Mouse (Mus musculus) lung, embryonic 15.5 days (tissue): ENCODE measurements around the gene Cnpy4. TPM values are rescaled to one million over a fixed set of nuclear protein-coding genes. Genes with fewer than 3 reads are reported as not detected.

Source experiments
- ATAC-seq: fragments of 200-750 bp; cut with Nextera tagmentation; 2 replicates; pipeline ENCODE4 v1.8.0; 2017; ENCODE audit warnings: moderate number of reproducible peaks, borderline replicate concordance; ENCODE audit not compliant: low FRiP score, low TSS enrichment; ENCODE audit errors: extremely low read depth
- H3K27ac ChIP-seq: fragments of 300-500 bp; sonication (generic); 2 replicates; pipeline ENCODE4 v1.5.1; 2015; ENCODE audit warnings: moderate library complexity, mild to moderate bottlenecking, inconsistent platforms
- H3K27me3 ChIP-seq: fragments of 300-500 bp; sonication (generic); 2 replicates; pipeline ENCODE4 v1.6.1; 2015; ENCODE audit warnings: inconsistent platforms
- H3K36me3 ChIP-seq: fragments of 300-500 bp; sonication (generic); 2 replicates; pipeline ENCODE4 v1.6.1; 2015; ENCODE audit warnings: inconsistent platforms
- H3K4me1 ChIP-seq: fragments of 300-500 bp; sonication (generic); 2 replicates; pipeline ENCODE4 v1.6.1; 2015; ENCODE audit warnings: inconsistent platforms
- H3K4me2 ChIP-seq: fragments of 300-500 bp; sonication (generic); 2 replicates; pipeline ENCODE4 v1.6.1; 2015; ENCODE audit warnings: inconsistent platforms, mild to moderate bottlenecking, moderate library complexity
- H3K4me3 ChIP-seq: fragments of 300-500 bp; sonication (generic); 2 replicates; pipeline ENCODE4 v1.5.1; 2015; ENCODE audit warnings: mild to moderate bottlenecking, inconsistent platforms
- H3K9ac ChIP-seq: fragments of 300-500 bp; sonication (generic); 2 replicates; pipeline ENCODE4 v1.6.1; 2015; ENCODE audit warnings: inconsistent platforms
- H3K9me3 ChIP-seq: fragments of 300-500 bp; sonication (generic); 2 replicates; pipeline ENCODE4 v1.6.1; 2016; ENCODE audit warnings: inconsistent platforms
- WGBS: fragments of 180-500 bp; shearing (Covaris S2); methylation state at CpG from one replicate; pipeline ENCODE4 v1.1.7; 2015; 5-methylcytosine and 5-hydroxymethylcytosine counted together
- polyA plus RNA-seq: library from polyadenylated mRNA; unstranded; fragments of >200 nt; fragmentation: Nextera tagmentation; extraction: Ambion mirVana; gene quantifications from 2 replicates; pipeline ENCODE4 v1.2.1, GENCODE M21; 2015

The Cnpy4 gene
- polyA plus RNA-seq, 1 experiment from 2014 or later: 63.5 TPM

DNA sequence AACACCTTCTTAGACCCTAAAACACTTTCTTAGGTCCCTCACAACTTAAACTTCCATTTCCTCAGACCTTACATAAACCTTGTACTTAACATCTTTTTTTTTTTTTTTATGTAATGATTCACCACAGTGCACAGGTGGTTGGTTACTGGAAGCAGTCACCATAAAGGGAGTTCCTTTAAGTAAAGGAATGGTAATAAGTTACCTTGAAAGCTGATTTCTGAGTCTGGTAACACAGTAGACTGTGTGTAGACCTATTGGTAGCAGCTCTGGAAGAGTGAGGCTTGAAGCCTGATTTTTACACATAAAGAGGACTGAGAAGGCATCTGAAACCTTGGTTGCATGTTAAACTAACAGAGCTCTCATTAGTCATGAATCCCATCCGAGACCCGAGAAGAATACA lies 32.6 kb downstream of the Cnpy4 start:
- Histone ChIP-seq H3K27ac (no peak overlapping the region), H3K9ac (no peak overlapping the region), H3K27me3 (no peaks in the 10 kb centered on the region), H3K36me3 (no peaks in the 10 kb centered on the region), H3K4me2 (no peak overlapping the region), H3K4me1 (no peaks in the 10 kb centered on the region), H3K9me3 (no peaks in the 10 kb centered on the region), H3K4me3 (no peak overlapping the region)
- ATAC-seq: no peak
- 38% methylated on average over 2 of the region's 2 CpGs for WGBS

DNA sequence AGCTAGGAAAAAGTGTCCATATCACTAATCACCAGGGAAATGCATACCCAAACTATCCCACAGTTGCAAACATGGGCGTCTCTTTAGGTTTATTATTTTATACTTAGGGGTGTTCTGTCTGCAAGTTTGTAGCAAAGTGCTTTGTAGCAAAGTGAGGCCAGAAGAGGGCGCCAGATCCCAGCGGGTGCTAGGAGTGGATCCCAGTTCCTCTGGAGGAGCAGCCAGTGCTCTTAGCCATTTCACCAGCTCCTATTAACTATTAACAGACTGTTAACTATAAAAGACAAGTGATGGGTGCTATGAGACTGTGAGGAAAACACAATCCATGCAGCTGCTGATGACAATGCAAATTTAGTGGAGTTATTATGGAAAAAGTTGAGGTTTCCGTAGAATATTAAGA lies 34.8 kb downstream of the Cnpy4 start:
- H3K4me1 ChIP-seq: no peaks in the 10 kb centered on the region
- no peaks in the 10 kb centered on the region for H3K27me3 ChIP-seq
- ATAC-seq: no peak
- 24% methylated on average over 4 of the region's 4 CpGs for WGBS
- no peak overlapping the region for H3K27ac ChIP-seq
- no peak overlapping the region for H3K4me3 ChIP-seq
- no peaks in the 10 kb centered on the region for H3K36me3 ChIP-seq
- no peaks in the 10 kb centered on the region for H3K9me3 ChIP-seq
- no peak overlapping the region for H3K4me2 ChIP-seq
- H3K9ac ChIP-seq: no peak overlapping the region

DNA sequence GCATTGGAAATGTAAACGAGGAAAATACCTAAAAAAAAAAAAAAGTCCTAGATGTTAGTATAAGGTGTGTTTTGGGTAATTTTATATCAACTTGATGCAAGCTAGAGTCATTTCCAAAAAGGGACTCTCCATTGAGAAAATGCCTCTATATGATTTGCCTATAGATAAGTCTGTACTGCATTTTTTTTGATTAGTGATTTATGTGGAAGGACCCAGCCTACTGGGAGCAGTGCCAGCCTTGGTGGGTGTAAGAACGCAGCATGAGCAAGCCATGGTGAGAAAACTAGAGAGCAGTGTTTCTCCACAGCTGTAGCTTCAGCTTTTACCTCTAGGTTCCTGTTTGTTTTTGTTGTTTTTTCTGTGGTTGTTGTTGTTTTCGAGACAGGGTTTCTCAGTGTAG lies 36.0 kb downstream of the Cnpy4 start:
- Histone ChIP-seq H3K9ac (no peak overlapping the region), H3K36me3 (no peaks in the 10 kb centered on the region), H3K4me2 (no peak overlapping the region), H3K27ac (no peak overlapping the region), H3K27me3 (no peaks in the 10 kb centered on the region), H3K4me1 (no peaks in the 10 kb centered on the region), H3K4me3 (no peak overlapping the region), H3K9me3 (no peaks in the 10 kb centered on the region)
- WGBS: 45% methylated on average over 3 of the region's 3 CpGs
- ATAC-seq: no peak

DNA sequence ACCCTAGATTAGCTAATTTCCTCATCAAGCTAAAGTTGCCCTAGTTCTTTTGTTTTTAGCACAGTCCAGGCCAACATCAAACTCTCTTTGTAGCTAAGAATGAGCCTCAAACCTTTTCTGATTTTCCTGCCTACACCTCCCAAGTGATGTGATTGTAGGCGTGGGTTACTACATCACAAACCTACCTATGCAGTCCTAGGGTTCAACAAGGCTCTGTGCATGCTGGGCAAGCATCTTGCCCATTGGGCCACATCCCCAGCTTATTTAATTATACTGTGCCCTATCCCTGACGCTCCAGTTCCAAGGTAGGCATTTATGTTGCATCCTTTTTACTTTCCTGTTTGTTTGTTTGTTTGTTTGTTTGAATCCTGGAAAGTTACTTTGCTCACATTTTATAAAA lies 38.4 kb downstream of the Cnpy4 start, which contains the start of gene Nxpe5:
TSS of gene Nxpe5 (plus strand) at position 199 of the 400 bp plus-strand sequence.
- Histone ChIP-seq H3K27me3 (no peaks in the 10 kb centered on the region), H3K27ac (no peak within 1 kb of the TSS), H3K4me3 (no peak within 1 kb of the TSS), H3K36me3 (no peaks in the 10 kb centered on the region), H3K4me2 (no peak within 1 kb of the TSS), H3K9ac (no peak within 1 kb of the TSS), H3K9me3 (no peaks in the 10 kb centered on the region), H3K4me1 (no peaks in the 10 kb centered on the region)
- no peak for ATAC-seq
- WGBS: 46% methylated on average over 2 of the region's 2 CpGs

DNA sequence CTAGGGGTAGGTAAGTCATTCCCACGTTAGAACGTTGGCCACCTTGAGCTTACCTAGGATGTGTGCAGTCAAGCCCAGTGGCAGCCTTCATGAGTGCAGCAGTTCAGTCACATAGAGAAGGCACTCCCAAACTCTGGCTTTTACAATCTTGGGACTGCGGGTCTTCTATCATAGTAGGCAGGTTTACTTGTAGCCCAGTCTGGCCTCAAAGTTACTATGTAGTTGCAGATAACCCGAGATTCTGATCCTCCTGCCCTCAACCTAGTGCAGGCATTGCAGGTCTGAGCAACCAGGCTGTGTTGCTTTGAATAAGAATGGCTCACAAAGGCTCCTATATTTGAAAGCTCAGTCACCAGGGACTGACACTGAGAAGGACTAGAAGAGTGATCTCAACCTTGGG lies 39.2 kb downstream of the Cnpy4 start:
- Histone ChIP-seq H3K4me3 (no peak overlapping the region), H3K27me3 (no peaks in the 10 kb centered on the region), H3K9me3 (no peaks in the 10 kb centered on the region), H3K4me1 (no peaks in the 10 kb centered on the region), H3K27ac (no peak overlapping the region), H3K9ac (no peak overlapping the region), H3K36me3 (no peaks in the 10 kb centered on the region), H3K4me2 (no peak overlapping the region)
- WGBS: 75% methylated on average over 4 of the region's 4 CpGs
- no peak for ATAC-seq

DNA sequence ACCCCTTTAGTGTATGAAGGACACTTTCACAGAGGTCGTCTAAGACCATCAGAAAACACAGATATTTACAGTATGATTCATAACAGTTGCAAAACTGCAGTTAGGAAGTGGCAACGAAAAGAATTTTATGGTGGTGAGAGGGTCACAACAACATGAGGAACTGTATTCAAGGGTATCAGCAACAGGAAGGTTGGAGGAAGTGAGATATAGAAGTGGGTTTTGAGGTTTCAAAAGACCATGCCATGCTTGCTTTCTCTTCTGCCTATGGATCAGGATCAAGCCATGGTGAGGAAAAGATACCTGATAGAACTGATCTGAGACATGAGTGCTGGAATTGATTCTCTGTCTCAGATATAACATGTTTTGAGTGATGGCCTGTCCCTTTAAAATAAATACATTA lies 40.1 kb downstream of the Cnpy4 start:
- Histone ChIP-seq H3K4me2 (no peak overlapping the region), H3K27me3 (no peaks in the 10 kb centered on the region), H3K4me3 (no peak overlapping the region), H3K9me3 (no peaks in the 10 kb centered on the region), H3K4me1 (no peaks in the 10 kb centered on the region), H3K27ac (no peak overlapping the region), H3K36me3 (no peaks in the 10 kb centered on the region), H3K9ac (no peak overlapping the region)
- WGBS: 57% methylated on average over 2 of the region's 2 CpGs
- ATAC-seq: no peak

DNA sequence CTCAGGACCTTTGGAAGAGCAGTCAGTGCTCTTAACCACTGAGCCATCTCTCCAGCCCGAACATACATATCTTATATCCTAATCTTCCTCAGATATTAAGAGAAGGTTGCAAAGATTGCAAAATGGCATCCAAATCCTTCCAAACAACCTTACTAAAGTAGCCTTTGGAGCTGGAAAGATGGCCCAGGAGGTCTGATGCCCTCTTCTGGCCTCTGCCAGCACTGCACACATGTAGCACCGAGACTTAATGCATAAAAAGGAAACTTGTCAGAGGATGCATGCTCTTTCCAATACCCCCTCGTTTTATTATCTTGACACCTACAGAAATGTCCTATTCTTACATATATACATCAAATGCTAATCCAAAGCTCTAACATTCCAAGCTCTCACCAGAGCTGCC lies 40.7 kb downstream of the Cnpy4 start:
- Histone ChIP-seq H3K9ac (no peak overlapping the region), H3K36me3 (no peaks in the 10 kb centered on the region), H3K4me2 (no peak overlapping the region), H3K4me1 (no peaks in the 10 kb centered on the region), H3K27ac (no peak overlapping the region), H3K9me3 (no peaks in the 10 kb centered on the region), H3K4me3 (no peak overlapping the region), H3K27me3 (no peaks in the 10 kb centered on the region)
- 57% methylated on average over 3 of the region's 3 CpGs for WGBS
- no peak for ATAC-seq

DNA sequence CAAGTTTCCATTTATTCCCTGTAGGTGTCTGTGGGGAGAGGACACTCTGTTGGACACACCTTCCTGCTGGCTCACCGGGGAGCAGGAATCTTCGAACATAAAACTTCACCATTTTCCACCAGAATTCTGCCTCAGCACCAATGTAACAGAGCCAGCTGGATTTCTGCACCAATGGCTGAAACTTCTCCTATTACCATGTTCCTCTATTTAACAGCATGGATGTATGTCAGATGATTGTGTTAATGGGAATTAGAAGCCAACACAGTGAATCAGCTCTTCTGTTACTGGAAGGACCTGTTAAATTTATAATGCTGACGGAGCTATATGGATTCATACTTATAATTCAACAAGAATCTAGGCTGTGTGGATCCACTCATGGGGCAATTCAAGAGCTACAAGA lies 42.2 kb downstream of the Cnpy4 start:
- H3K27ac ChIP-seq: no peak overlapping the region
- no peak overlapping the region for H3K4me3 ChIP-seq
- ATAC-seq: no peak
- no peaks in the 10 kb centered on the region for H3K9me3 ChIP-seq
- H3K36me3 ChIP-seq: no peaks in the 10 kb centered on the region
- no peaks in the 10 kb centered on the region for H3K27me3 ChIP-seq
- no peak overlapping the region for H3K4me2 ChIP-seq
- WGBS: 85% methylated on average over 3 of the region's 3 CpGs
- H3K9ac ChIP-seq: no peak overlapping the region
- H3K4me1 ChIP-seq: no peaks in the 10 kb centered on the region

DNA sequence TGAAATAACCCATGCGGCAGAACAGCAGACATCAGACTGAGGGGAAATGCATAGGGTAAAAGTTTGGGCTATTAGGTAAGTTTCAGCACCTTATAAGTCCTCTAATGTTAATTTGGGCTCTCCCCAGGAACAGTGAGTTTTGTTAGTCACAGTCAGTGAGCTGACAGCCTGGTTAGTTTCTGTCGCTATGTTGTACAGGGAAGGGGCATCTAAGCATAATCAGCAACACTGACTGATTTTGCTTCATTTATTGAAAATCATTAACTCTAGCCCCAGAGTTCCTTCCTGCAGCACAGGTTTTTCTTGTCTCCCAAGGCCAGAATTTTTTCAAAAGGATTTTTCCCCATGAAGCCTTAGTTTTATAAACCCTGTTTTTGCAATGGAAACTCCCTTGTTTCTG lies 46.5 kb downstream of the Cnpy4 start:
- H3K9me3 ChIP-seq: no peaks in the 10 kb centered on the region
- no peak overlapping the region for H3K9ac ChIP-seq
- H3K27ac ChIP-seq: no peak overlapping the region
- no peaks in the 10 kb centered on the region for H3K27me3 ChIP-seq
- ATAC-seq: no peak
- no peak overlapping the region for H3K4me2 ChIP-seq
- WGBS: 77% methylated on average over 2 of the region's 2 CpGs
- H3K4me3 ChIP-seq: no peak overlapping the region
- H3K4me1 ChIP-seq: no peaks in the 10 kb centered on the region
- H3K36me3 ChIP-seq: no peaks in the 10 kb centered on the region

DNA sequence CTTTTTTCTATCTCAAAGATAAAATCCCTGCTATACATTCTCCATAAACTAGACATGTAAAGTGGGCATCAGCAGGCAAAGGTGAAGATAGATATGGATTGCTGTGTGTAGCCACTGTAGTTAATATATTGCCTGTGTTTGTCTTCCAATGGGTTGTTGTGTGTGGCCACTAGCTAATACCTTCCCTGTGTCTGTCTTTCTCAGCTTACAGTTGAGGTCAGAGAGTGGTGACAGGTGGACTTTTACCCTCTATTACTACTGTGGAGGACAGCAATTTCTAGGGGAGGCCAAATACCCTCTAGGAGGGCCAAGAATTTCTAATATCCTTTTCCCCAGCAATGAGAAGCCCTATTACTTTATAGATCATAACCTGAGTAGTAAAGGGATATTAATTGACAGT lies 46.9 kb downstream of the Cnpy4 start:
- no peak overlapping the region for H3K4me2 ChIP-seq
- H3K4me3 ChIP-seq: no peak overlapping the region
- H3K36me3 ChIP-seq: no peaks in the 10 kb centered on the region
- H3K27me3 ChIP-seq: no peaks in the 10 kb centered on the region
- no peaks in the 10 kb centered on the region for H3K4me1 ChIP-seq
- H3K9ac ChIP-seq: no peak overlapping the region
- no peak overlapping the region for H3K27ac ChIP-seq
- H3K9me3 ChIP-seq: no peaks in the 10 kb centered on the region
- ATAC-seq: no peak

DNA sequence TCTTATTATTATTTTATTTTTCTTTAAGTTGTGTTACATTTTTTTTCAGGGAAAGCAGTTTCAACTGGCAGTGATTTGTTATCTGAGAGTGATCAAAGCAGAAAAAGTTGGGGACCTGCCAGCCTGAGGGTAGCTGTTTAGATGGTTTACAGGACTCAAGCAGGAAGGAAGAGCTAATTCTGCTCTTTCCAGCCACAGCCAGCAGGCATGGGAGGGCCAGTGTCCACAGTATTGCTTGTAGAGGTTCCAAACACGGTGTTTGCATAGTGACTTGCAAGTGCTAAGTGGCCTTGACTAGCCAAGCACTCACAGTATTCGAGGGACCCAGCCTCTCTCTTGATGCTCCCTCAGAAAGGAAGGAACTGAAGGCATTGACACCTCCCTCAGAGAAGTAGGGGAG lies 54.2 kb downstream of the Cnpy4 start:
- no peaks in the 10 kb centered on the region for H3K27me3 ChIP-seq
- WGBS: 11% methylated on average over 2 of the region's 2 CpGs
- H3K9ac ChIP-seq: no peak overlapping the region
- H3K4me1 ChIP-seq: no peaks in the 10 kb centered on the region
- H3K36me3 ChIP-seq: no peaks in the 10 kb centered on the region
- no peak for ATAC-seq
- no peak overlapping the region for H3K27ac ChIP-seq
- no peaks in the 10 kb centered on the region for H3K9me3 ChIP-seq
- no peak overlapping the region for H3K4me3 ChIP-seq
- no peak overlapping the region for H3K4me2 ChIP-seq
